Mouse (Mus musculus) liver, postnatal 0 days (tissue): Measurements from ENCODE around the gene Tpo.

Experiments used
- CTCF ChIP-seq: sonication (generic); IDR thresholded peaks from 2 replicates; pipeline ENCODE4 v1.5.1; 2016; ENCODE audit warnings: antibody characterized with exemption, low read depth
- EP300 ChIP-seq: IDR thresholded peaks from 2 replicates; pipeline ENCODE4 v1.6.1; 2016; ENCODE audit warnings: antibody characterized with exemption, low read depth, mild to moderate bottlenecking

GRCm38 (mm10) chr12:30160475-30160874, 28.1 kb upstream of the Tpo start:
- TF ChIP-seq CTCF (no peak), EP300 (no peak)
